Mouse (Mus musculus) small intestine, adult 2 months (tissue): ENCODE measurements around the gene Galk2. TPM values are rescaled to one million over a fixed set of nuclear protein-coding genes. Genes with fewer than 3 reads are reported as not detected.

Experiments
- H3K27ac ChIP-seq: fragments of 200-500 bp; 2 replicates; pipeline ENCODE4 v1.5.1; 2012; ENCODE audit warnings: low read depth, low read length, control low read depth, inconsistent platforms; ENCODE audit not compliant: insufficient read depth
- H3K27me3 ChIP-seq: fragments of 200-500 bp; 2 replicates; pipeline ENCODE4 v1.6.1; 2012; ENCODE audit warnings: mild to moderate bottlenecking, moderate library complexity, low read length, inconsistent platforms; ENCODE audit not compliant: control insufficient read depth, insufficient read depth
- H3K36me3 ChIP-seq: fragments of 200-500 bp; 2 replicates; pipeline ENCODE4 v1.6.1; 2012; ENCODE audit warnings: mild to moderate bottlenecking, low read length, control low read depth, inconsistent platforms; ENCODE audit not compliant: control insufficient read depth, insufficient read depth
- H3K4me1 ChIP-seq: fragments of 200-500 bp; 2 replicates; pipeline ENCODE4 v1.6.1; 2012; ENCODE audit warnings: low read length, inconsistent platforms, mixed read lengths; ENCODE audit not compliant: control insufficient read depth, insufficient read depth, insufficient read length
- H3K4me3 ChIP-seq: fragments of 200-500 bp; 2 replicates; pipeline ENCODE4 v1.5.1; 2012; ENCODE audit warnings: low read depth, mild to moderate bottlenecking, control low read depth, inconsistent platforms, low read length, moderate library complexity
- CTCF ChIP-seq: fragments of 200-500 bp; IDR thresholded peaks from 2 replicates; pipeline ENCODE4 v1.5.1; 2012; ENCODE audit warnings: low read depth, mild to moderate bottlenecking, control low read depth, inconsistent platforms, low read length, moderate library complexity, mixed read lengths; ENCODE audit not compliant: insufficient replicate concordance, insufficient read length; ENCODE audit errors: extremely low read depth
- POLR2A ChIP-seq: fragments of 200-500 bp; IDR thresholded peaks from 2 replicates; pipeline ENCODE4 v1.6.1; 2012; ENCODE audit warnings: low read depth, mild to moderate bottlenecking, control low read depth, inconsistent platforms, low read length, moderate library complexity
- WGBS: fragments of 180-500 bp; shearing (Covaris S2); methylation state at CpG from one replicate; pipeline ENCODE4 v1.1.7; 2018; 5-methylcytosine and 5-hydroxymethylcytosine counted together
- polyA plus RNA-seq: library from polyadenylated mRNA; depleted of rRNA; stranded (reverse); fragments of >200 nt; gene quantifications from 2 replicates; pipeline ENCODE4 v1.2.3, GENCODE M21; 2012

Galk2 gene
- polyA plus RNA-seq, 1 experiment, result 13.7 TPM

GRCm38 (mm10) chr2:125900797-125901410 lies 42.0 kb downstream of the Galk2 start:
- 72% methylated on average over 6 of the region's 6 CpGs for WGBS

GRCm38 (mm10) chr2:125901426-125901825 lies 42.5 kb downstream of the Galk2 start:
- TF ChIP-seq POLR2A (no peak), CTCF (no peak)
- H3K4me3 ChIP-seq, result no peak overlapping the region
- H3K36me3 ChIP-seq, result peaks cover 18% of the 10 kb centered on the region; the same call in 1 of the 2 replicates
- no peaks in the 10 kb centered on the region for H3K27me3 ChIP-seq
- 85% methylated on average over 3 of the region's 3 CpGs for WGBS
- H3K27ac ChIP-seq, result no peak overlapping the region
- H3K4me1 ChIP-seq, result no peaks in the 10 kb centered on the region

More at GRCm38 (mm10) chr2:125900797-125901410, 42.0 kb downstream of the Galk2 start:
- H3K27ac ChIP-seq, result no peak overlapping the region
- no peak for TF ChIP-seq CTCF
- TF ChIP-seq POLR2A, result no peak
- H3K4me3 ChIP-seq, result no peak overlapping the region
- no peaks in the 10 kb centered on the region for H3K4me1 ChIP-seq
- H3K27me3 ChIP-seq, result no peaks in the 10 kb centered on the region
- H3K36me3 ChIP-seq, result peaks cover 19% of the 10 kb centered on the region; the same call in 1 of the 2 replicates

- Histone ChIP-seq H3K36me3 (peaks cover 6% of the 10 kb centered on the region; the same call in 1 of the 2 replicates), H3K4me3 (no peak overlapping the region), H3K27ac (no peak overlapping the region), H3K4me1 (no peaks in the 10 kb centered on the region), H3K27me3 (no peaks in the 10 kb centered on the region)
- WGBS, result 82% methylated on average over 4 of the region's 4 CpGs
- TF ChIP-seq CTCF (no peak), POLR2A (no peak)
These were observed 47.6 kb downstream of the Galk2 start for GRCm38 (mm10) chr2:125906407-125907066.

GRCm38 (mm10) chr2:125907580-125908255 lies 48.8 kb downstream of the Galk2 start:
- Histone ChIP-seq H3K27me3 (no peaks in the 10 kb centered on the region), H3K4me1 (no peaks in the 10 kb centered on the region), H3K36me3 (peaks cover 6% of the 10 kb centered on the region; the same call in 1 of the 2 replicates), H3K4me3 (no peak overlapping the region), H3K27ac (no peak overlapping the region)
- TF ChIP-seq CTCF, result no peak
- no peak for TF ChIP-seq POLR2A
- 84% methylated on average over 4 of the region's 4 CpGs for WGBS

GRCm38 (mm10) chr2:125914167-125914566 lies 55.3 kb downstream of the Galk2 start:
- Histone ChIP-seq H3K27me3 (no peaks in the 10 kb centered on the region), H3K36me3 (no peaks in the 10 kb centered on the region), H3K27ac (no peak overlapping the region), H3K4me1 (no peaks in the 10 kb centered on the region), H3K4me3 (no peak overlapping the region)
- 31% methylated on average over 1 of the region's 1 CpGs for WGBS
- TF ChIP-seq POLR2A, result no peak
- no peak for TF ChIP-seq CTCF

- no peak overlapping the region for H3K4me3 ChIP-seq
- no peaks in the 10 kb centered on the region for H3K4me1 ChIP-seq
- TF ChIP-seq CTCF (no peak), POLR2A (no peak)
- H3K27me3 ChIP-seq, result no peaks in the 10 kb centered on the region
- no peaks in the 10 kb centered on the region for H3K36me3 ChIP-seq
- H3K27ac ChIP-seq, result no peak overlapping the region
These were observed 55.8 kb downstream of the Galk2 start for GRCm38 (mm10) chr2:125914713-125915112.
